Mouse (Mus musculus) heart, postnatal 14 days (tissue): ENCODE results near the gene 2510039O18Rik. TPM values are rescaled to one million over a fixed set of nuclear protein-coding genes. Genes with fewer than 3 reads are reported as not detected.

Source experiments
- DNase-seq, 2 experiments: peaks; one replicate each; pipeline ENCODE4 v3.0.0; 2021 to 2022
- intact Hi-C: fragments of 180-260 bp; cut with DNase I; formaldehyde crosslinking; loops from one replicate; pipeline ENCODE4 v1.15.1; 2025
- total RNA-seq, 2 experiments: library from RNA; stranded (reverse); gene quantifications; 2 replicates each; pipeline ENCODE4 v1.2.3; 2021

Gene 2510039O18Rik
- total RNA-seq, 2 experiments from 2014 or later: 39.6 to 43.9 TPM

DNA sequence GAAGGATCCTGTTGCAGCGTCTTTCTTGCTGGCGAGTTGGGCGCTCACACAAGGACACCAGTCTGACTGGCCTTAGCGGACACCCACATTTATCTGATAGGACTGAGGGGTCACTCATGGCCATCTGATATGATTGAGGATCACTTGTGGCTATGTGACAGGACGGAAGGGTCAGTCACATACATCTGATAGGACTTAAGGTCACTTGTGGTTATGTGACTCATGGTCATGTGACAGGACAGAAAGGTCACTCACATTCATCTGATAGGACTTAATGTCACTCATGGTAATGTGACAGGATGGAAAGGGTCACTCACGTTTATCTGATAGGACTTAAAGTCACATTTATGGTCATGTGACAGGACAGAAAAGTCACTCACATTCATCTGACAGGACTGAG, 37.7 kb downstream of the 2510039O18Rik start:
- no peak for DNase-seq
- intact Hi-C loops: no loop called here

DNA sequence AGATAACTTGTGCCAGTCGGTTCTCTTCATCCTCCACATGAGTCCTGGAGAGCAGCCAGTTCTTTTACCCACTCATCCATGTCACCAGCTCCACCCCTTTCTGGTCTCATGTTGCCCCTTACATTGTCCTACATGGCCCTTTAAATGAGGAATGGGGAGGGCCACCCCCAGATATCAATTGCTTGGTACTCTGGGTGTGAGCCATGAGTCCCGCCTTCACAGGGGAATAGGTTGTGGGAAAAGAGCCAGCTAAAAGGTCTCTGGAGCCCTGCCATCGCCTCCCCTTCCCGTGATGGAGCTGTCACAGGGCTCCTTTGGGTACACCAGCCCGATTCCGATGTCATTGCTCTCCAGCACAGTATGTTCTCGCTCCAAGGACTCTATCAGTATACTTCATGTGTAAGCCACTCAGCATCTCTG, 38.8 kb downstream of the 2510039O18Rik start:
- DNase-seq: no peak
- intact Hi-C loops: no loop called here

DNA sequence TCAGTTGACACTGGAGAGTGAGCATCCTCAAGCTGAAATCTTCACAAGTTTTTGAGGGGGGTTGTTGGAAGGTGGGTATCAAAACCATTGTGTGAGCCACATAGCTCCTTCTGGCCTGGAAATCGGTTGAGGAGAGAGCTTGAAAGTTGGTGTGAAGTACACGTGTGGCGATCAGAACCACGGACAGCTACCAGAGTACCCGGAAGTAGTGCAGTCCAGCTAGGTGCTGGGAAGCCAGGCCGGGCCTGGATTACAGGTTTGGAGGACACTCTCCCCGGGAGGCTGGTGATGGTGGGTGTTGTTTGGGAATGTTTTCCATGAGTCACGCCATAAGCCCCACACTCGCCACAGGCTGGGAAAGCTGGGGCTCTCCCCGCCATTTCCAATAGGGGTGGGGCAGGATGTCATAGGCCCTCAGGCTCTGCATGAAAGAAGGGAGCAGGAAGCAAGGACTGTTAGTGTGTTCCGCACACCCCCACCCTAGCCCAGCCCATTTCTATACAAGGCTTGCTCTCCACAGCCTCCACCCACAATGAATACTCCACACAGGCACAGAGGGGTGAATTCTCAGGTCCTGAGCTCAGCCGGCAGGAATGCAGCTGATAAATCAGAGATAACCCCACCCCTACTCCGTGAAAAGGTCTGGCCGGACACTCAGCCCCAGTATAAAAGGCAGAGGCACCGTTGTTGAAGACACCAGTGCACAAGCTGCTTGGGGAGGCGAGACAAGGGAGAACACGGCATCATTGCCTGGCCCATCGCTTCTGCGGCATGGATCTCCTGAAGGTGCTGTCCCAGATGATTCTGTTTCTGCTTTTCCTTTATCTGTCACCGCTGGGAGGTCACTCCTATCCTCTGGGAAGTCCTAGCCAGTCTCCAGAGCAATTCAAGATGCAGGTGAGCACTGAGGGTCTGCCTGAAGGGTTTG, 44.8 kb downstream of the 2510039O18Rik start, which contains the start of gene Nppb:
Gene Nppb, plus strand, starts transcription at position 584 of the 928 bp plus-strand sequence.
- peak; percentile 56 to 71 for DNase-seq

GRCm38 (mm10) chr4:147993571-147994095, 52.9 kb downstream of the 2510039O18Rik start:
- no peak for DNase-seq
- intact Hi-C loops: no loop called here

More for the DNA sequence above, 44.8 kb downstream of the 2510039O18Rik start, which contains the start of gene Nppb:
- intact Hi-C loops: no loop called here

GRCm38 (mm10) chr4:147995311-147995710, 54.6 kb downstream of the 2510039O18Rik start:
- DNase-seq: no peak
- intact Hi-C loops: no loop called here

Other genes starting within 250 kb of the 2510039O18Rik start
- gene Zfp534, start 238.3 kb upstream of the 2510039O18Rik start, total RNA-seq: under 1 TPM in 1 of 2 experiments, not detected in 1; 0.12 TPM
- 1 to 10 TPM; 2.8 to 3.1 TPM for gene Zfp984, start 131.1 kb upstream of the 2510039O18Rik start, total RNA-seq
- 10 to 100 TPM; 11.1 to 12.7 TPM for gene Zfp933, start 92.5 kb upstream of the 2510039O18Rik start, total RNA-seq
- 1 to 10 TPM; 9.1 TPM for gene Miip, start 72.1 kb upstream of the 2510039O18Rik start, total RNA-seq
- 10 to 100 TPM; 15.5 to 19.7 TPM for gene Fv1, start 71.9 kb upstream of the 2510039O18Rik start, total RNA-seq
- 100 to 1,000 TPM; 621 to 624 TPM for gene Mfn2, start 36.2 kb upstream of the 2510039O18Rik start, total RNA-seq
- 10 to 100 TPM; 90.1 to 95.0 TPM for gene Plod1, start 4.1 kb upstream of the 2510039O18Rik start, total RNA-seq
- 100 to 1,000 TPM in 1 of 2 experiments, 10 to 100 TPM in 1; 74.4 to 148 TPM for gene Nppb, start 44.9 kb downstream of the 2510039O18Rik start, total RNA-seq
- gene Nppa, start 59.8 kb downstream of the 2510039O18Rik start, total RNA-seq: 1,000 to 10,000 TPM in 1 of 2 experiments, 100 to 1,000 TPM in 1; 590 to 1,636 TPM
- 10 to 100 TPM in 1 of 2 experiments, 1 to 10 TPM in 1; 9.5 to 11.0 TPM for gene Clcn6, start 97.9 kb downstream of the 2510039O18Rik start, total RNA-seq
- gene Mthfr, start 98.2 kb downstream of the 2510039O18Rik start, total RNA-seq: 10 to 100 TPM; 13.1 to 14.7 TPM
- gene Agtrap, start 147.1 kb downstream of the 2510039O18Rik start, total RNA-seq: 10 to 100 TPM; 36.4 to 38.5 TPM
- gene Mad2l2, start 189.5 kb downstream of the 2510039O18Rik start, total RNA-seq: 10 to 100 TPM; 11.5 to 12.5 TPM
- under 1 TPM; 0.05 to 0.07 TPM for gene Draxin, start 189.8 kb downstream of the 2510039O18Rik start, total RNA-seq
- 10 to 100 TPM; 28.3 to 30.6 TPM for gene Fbxo6, start 211.2 kb downstream of the 2510039O18Rik start, total RNA-seq
- 10 to 100 TPM in 1 of 2 experiments, 1 to 10 TPM in 1; 9.9 to 11.0 TPM for gene Fbxo44, start 219.6 kb downstream of the 2510039O18Rik start, total RNA-seq
- gene Fbxo2, start 219.7 kb downstream of the 2510039O18Rik start, total RNA-seq: not detected